Mouse (Mus musculus) forelimb bud, embryonic 11.5 days (tissue): ENCODE measurements around the gene Olfr94.
"Not testable (repeated sequence)": the region's sequence is repeated elsewhere in the genome, so short reads cannot be mapped to it uniquely, and the experiment has no call there.

Experiments
- DNase-seq: peaks from one replicate; pipeline ENCODE4 v3.0.0-alpha.2; 2012; ENCODE audit warnings: low read depth, low spot score

Gene Olfr94

GRCm38 (mm10) chr17:37200894-37201293 is at the start of gene Olfr94:
Gene Olfr94, minus strand, starts transcription at chr17:37200994.
- no peak for DNase-seq

- DNase-seq, result no peak
These were observed 49.8 kb upstream of the Olfr94 start for GRCm38 (mm10) chr17:37250544-37250943.

- no peak for DNase-seq
These were observed 48.7 kb upstream of the Olfr94 start for GRCm38 (mm10) chr17:37249460-37249859.

GRCm38 (mm10) chr17:37246715-37247114 is 45.9 kb upstream of the Olfr94 start:
- peak; percentile 29 for DNase-seq

- DNase-seq, result no peak
These were observed 41.4 kb upstream of the Olfr94 start for GRCm38 (mm10) chr17:37242198-37242597.

- not testable (repeated sequence) for DNase-seq
These were observed 36.4 kb upstream of the Olfr94 start, which contains the start of gene Olfr97 for GRCm38 (mm10) chr17:37237230-37237629. Gene Olfr97, minus strand, starts transcription at chr17:37237330.

GRCm38 (mm10) chr17:37221879-37222278 is 21.1 kb upstream of the Olfr94 start:
- DNase-seq, result no peak

GRCm38 (mm10) chr17:37219846-37220245 is 19.1 kb upstream of the Olfr94 start, which contains the start of gene Olfr96:
Gene Olfr96, plus strand, starts transcription at chr17:37220146.
- no peak for DNase-seq

GRCm38 (mm10) chr17:37218486-37218885 is 17.7 kb upstream of the Olfr94 start:
- DNase-seq, result no peak

GRCm38 (mm10) chr17:37213018-37213417 is 12.2 kb upstream of the Olfr94 start, which contains the start of gene Olfr95:
Gene Olfr95, minus strand, starts transcription at chr17:37213118.
- no peak for DNase-seq

- no peak for DNase-seq
These were observed 10.3 kb upstream of the Olfr94 start for GRCm38 (mm10) chr17:37210884-37211768.

- DNase-seq, result no peak
These were observed 3.1 kb upstream of the Olfr94 start for GRCm38 (mm10) chr17:37203917-37204236.

- peak; percentile 85 for DNase-seq
These were observed 2.6 kb upstream of the Olfr94 start for GRCm38 (mm10) chr17:37203206-37203916.

GRCm38 (mm10) chr17:37196845-37197724 is 3.7 kb downstream of the Olfr94 start:
- DNase-seq, result peak; percentile 52

GRCm38 (mm10) chr17:37194782-37195181 is 6.0 kb downstream of the Olfr94 start:
- no peak for DNase-seq

GRCm38 (mm10) chr17:37193656-37194055 is 7.1 kb downstream of the Olfr94 start, which contains the start of gene Ubd:
Gene Ubd, plus strand, starts transcription at chr17:37193892.
- no peak for DNase-seq

GRCm38 (mm10) chr17:37193032-37193431 is 7.8 kb downstream of the Olfr94 start:
- no peak for DNase-seq

GRCm38 (mm10) chr17:37190711-37191110 is 10.1 kb downstream of the Olfr94 start:
- peak; percentile 54 for DNase-seq

- no peak for DNase-seq
These were observed 15.3 kb downstream of the Olfr94 start for GRCm38 (mm10) chr17:37185474-37185873.

- no peak for DNase-seq
These were observed 39.4 kb downstream of the Olfr94 start, which contains the start of gene Olfr93 for GRCm38 (mm10) chr17:37161394-37161793. Gene Olfr93, minus strand, starts transcription at chr17:37161494.
